Mouse (Mus musculus): Measurements from ENCODE around the gene AC170998.1. TPM values are rescaled to one million over a fixed set of nuclear protein-coding genes. Genes with fewer than 3 reads are reported as not detected.

AC170998.1 gene
- polyA plus RNA-seq, 1 experiment from 2014 or later = 0.80 TPM

GRCm38 (mm10) chr17:28743145-28743866 lies 17.4 kb downstream of the AC170998.1 start:
- Histone ChIP-seq H3K36me3 (replicated peaks; ENCODE audit: insufficient read depth, low read length) (peaks cover 91% of the 10 kb centered on the region), H3K27me3 (ENCODE audit: insufficient read depth, low read length) (no peaks in the 10 kb centered on the region), H3K9ac (replicated peaks) (no peak overlapping the region), H3K4me1 (ENCODE audit: insufficient read depth) (no peaks in the 10 kb centered on the region), H3K9me3 (ENCODE audit: low read length) (no peaks in the 10 kb centered on the region), H3K4me2 (ENCODE audit: low read depth, low read length) (no peak overlapping the region), H3K27ac (ENCODE audit: low read depth) (no peak overlapping the region), H3K4me3 (ENCODE audit: low read depth, low read length) (no peak overlapping the region)
- WGBS (ENCODE audit: insufficient replicate concordance) = 86% methylated on average over 11 of the region's 11 CpGs
- ATAC-seq = no peak
- TF ChIP-seq EP300 (IDR thresholded peaks at IDR 0.05; ENCODE audit: low read depth) (no peak), CTCF (IDR thresholded peaks at IDR 0.05; ENCODE audit: low read depth) (no peak)
- no peak for DNase-seq

- ATAC-seq (no peak), DNase-seq (peak; percentile 33)
- peaks cover 88% of the 10 kb centered on the region for H3K36me3 ChIP-seq (replicated peaks; ENCODE audit: insufficient read depth, low read length)
Observed at GRCm38 (mm10) chr17:28743916-28744315, 18.0 kb downstream of the AC170998.1 start.

DNA sequence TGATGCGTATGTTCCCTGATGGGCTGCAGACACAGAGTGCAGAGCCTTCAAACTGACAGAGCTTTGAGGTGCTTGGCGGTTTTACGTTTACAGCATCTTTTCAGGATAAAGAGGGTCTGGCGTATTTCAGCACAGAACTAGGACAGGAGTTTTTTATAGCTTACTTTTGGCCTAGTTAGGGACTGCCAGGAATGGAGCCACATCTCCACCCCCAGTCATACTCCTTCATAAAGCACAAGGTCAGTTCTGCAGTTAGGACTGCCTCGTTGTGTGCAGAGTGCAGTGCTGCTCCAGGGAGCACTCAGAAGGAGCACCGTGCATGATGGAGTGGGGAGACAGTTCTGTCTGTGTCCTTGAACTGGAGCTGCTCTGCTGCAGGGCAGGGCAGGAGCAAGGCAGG lies 19.9 kb downstream of the AC170998.1 start:
- H3K9ac ChIP-seq (replicated peaks) = no peak overlapping the region
- ATAC-seq = no peak
- WGBS (ENCODE audit: insufficient replicate concordance) = 85% methylated on average over 6 of the region's 6 CpGs
- no peak for TF ChIP-seq CTCF (IDR thresholded peaks at IDR 0.05; ENCODE audit: low read depth)
- TF ChIP-seq EP300 (IDR thresholded peaks at IDR 0.05; ENCODE audit: low read depth) = no peak
- no peak overlapping the region for H3K4me2 ChIP-seq (ENCODE audit: low read depth, low read length)
- no peaks in the 10 kb centered on the region for H3K27me3 ChIP-seq (ENCODE audit: insufficient read depth, low read length)
- no peaks in the 10 kb centered on the region for H3K9me3 ChIP-seq (ENCODE audit: low read length)
- no peak overlapping the region for H3K4me3 ChIP-seq (ENCODE audit: low read depth, low read length)
- no peak overlapping the region for H3K27ac ChIP-seq (ENCODE audit: low read depth)
- DNase-seq = no peak
- no peaks in the 10 kb centered on the region; the same call in 1 of the 2 replicates for H3K4me1 ChIP-seq (ENCODE audit: insufficient read depth)
- peaks cover 70% of the 10 kb centered on the region for H3K36me3 ChIP-seq (replicated peaks; ENCODE audit: insufficient read depth, low read length)

More at GRCm38 (mm10) chr17:28743916-28744315, 18.0 kb downstream of the AC170998.1 start:
- H3K4me3 ChIP-seq (ENCODE audit: low read depth, low read length) = no peak overlapping the region
- H3K4me2 ChIP-seq (ENCODE audit: low read depth, low read length) = no peak overlapping the region
- no peak overlapping the region for H3K9ac ChIP-seq (replicated peaks)
- 86% methylated on average over 9 of the region's 9 CpGs for WGBS (ENCODE audit: insufficient replicate concordance)
- H3K27ac ChIP-seq (ENCODE audit: low read depth) = no peak overlapping the region
- TF ChIP-seq EP300 (IDR thresholded peaks at IDR 0.05; ENCODE audit: low read depth) = no peak
- TF ChIP-seq CTCF (IDR thresholded peaks at IDR 0.05; ENCODE audit: low read depth) = peak; percentile 41
- no peaks in the 10 kb centered on the region for H3K4me1 ChIP-seq (ENCODE audit: insufficient read depth)
- no peaks in the 10 kb centered on the region for H3K9me3 ChIP-seq (ENCODE audit: low read length)
- H3K27me3 ChIP-seq (ENCODE audit: insufficient read depth, low read length) = no peaks in the 10 kb centered on the region

GRCm38 (mm10) chr17:28748001-28748400 lies 22.1 kb downstream of the AC170998.1 start:
- Histone ChIP-seq H3K9ac (replicated peaks) (no peak overlapping the region), H3K4me3 (ENCODE audit: low read depth, low read length) (no peak overlapping the region), H3K4me2 (ENCODE audit: low read depth, low read length) (no peak overlapping the region), H3K27me3 (ENCODE audit: insufficient read depth, low read length) (no peaks in the 10 kb centered on the region), H3K9me3 (ENCODE audit: low read length) (no peaks in the 10 kb centered on the region), H3K36me3 (replicated peaks; ENCODE audit: insufficient read depth, low read length) (peaks cover 51% of the 10 kb centered on the region), H3K27ac (ENCODE audit: low read depth) (no peak overlapping the region), H3K4me1 (ENCODE audit: insufficient read depth) (no peaks in the 10 kb centered on the region; the same call in 1 of the 2 replicates)
- no peak for TF ChIP-seq EP300 (IDR thresholded peaks at IDR 0.05; ENCODE audit: low read depth)
- TF ChIP-seq CTCF (IDR thresholded peaks at IDR 0.05; ENCODE audit: low read depth) = no peak
- ATAC-seq (no peak), DNase-seq (no peak)
- WGBS (ENCODE audit: insufficient replicate concordance) = 79% methylated on average over 4 of the region's 4 CpGs

- no peak for TF ChIP-seq EP300 (IDR thresholded peaks at IDR 0.05; ENCODE audit: low read depth)
- peak; percentile 27; the same call in 1 of the 2 replicates for TF ChIP-seq CTCF (IDR thresholded peaks at IDR 0.05; ENCODE audit: low read depth)
- H3K9ac ChIP-seq (replicated peaks) = no peak overlapping the region
- H3K9me3 ChIP-seq (ENCODE audit: low read length) = no peaks in the 10 kb centered on the region
- no peaks in the 10 kb centered on the region; the same call in 1 of the 2 replicates for H3K4me1 ChIP-seq (ENCODE audit: insufficient read depth)
- no peak overlapping the region for H3K4me2 ChIP-seq (ENCODE audit: low read depth, low read length)
- 25% methylated on average over 6 of the region's 6 CpGs for WGBS (ENCODE audit: insufficient replicate concordance)
- peaks cover 28% of the 10 kb centered on the region for H3K36me3 ChIP-seq (replicated peaks; ENCODE audit: insufficient read depth, low read length)
- peak; percentile 35 for DNase-seq
- no peak overlapping the region for H3K4me3 ChIP-seq (ENCODE audit: low read depth, low read length)
- no peaks in the 10 kb centered on the region for H3K27me3 ChIP-seq (ENCODE audit: insufficient read depth, low read length)
- no peak overlapping the region for H3K27ac ChIP-seq (ENCODE audit: low read depth)
- ATAC-seq = peak; percentile 13; the same call in 1 of the 2 replicates
Observed at GRCm38 (mm10) chr17:28750580-28750979, 24.7 kb downstream of the AC170998.1 start.

- no peak overlapping the region for H3K4me2 ChIP-seq (ENCODE audit: low read depth, low read length)
- DNase-seq (no peak), ATAC-seq (no peak)
- no peaks in the 10 kb centered on the region for H3K9me3 ChIP-seq (ENCODE audit: low read length)
- WGBS (ENCODE audit: insufficient replicate concordance) = 40% methylated on average over 5 of the region's 5 CpGs
- H3K9ac ChIP-seq (replicated peaks) = no peak overlapping the region
- peak overlapping the region; percentile 44; the same call in 1 of the 2 replicates for H3K27ac ChIP-seq (ENCODE audit: low read depth)
- no peaks in the 10 kb centered on the region for H3K4me1 ChIP-seq (ENCODE audit: insufficient read depth)
- H3K36me3 ChIP-seq (replicated peaks; ENCODE audit: insufficient read depth, low read length) = no peaks in the 10 kb centered on the region
- TF ChIP-seq CTCF (IDR thresholded peaks at IDR 0.05; ENCODE audit: low read depth) (no peak), EP300 (IDR thresholded peaks at IDR 0.05; ENCODE audit: low read depth) (no peak)
- no peaks in the 10 kb centered on the region for H3K27me3 ChIP-seq (ENCODE audit: insufficient read depth, low read length)
- H3K4me3 ChIP-seq (ENCODE audit: low read depth, low read length) = no peak overlapping the region
Observed at GRCm38 (mm10) chr17:28756447-28756846, 30.6 kb downstream of the AC170998.1 start.
